Mouse (Mus musculus): Measurements from ENCODE around the gene Gpc2. TPM values are rescaled to one million over a fixed set of nuclear protein-coding genes. Genes with fewer than 3 reads are reported as not detected.

Gene Gpc2
- total and polyA plus RNA-seq, 2 experiments from 2014 or later, result 1.9 to 6.0 TPM

DNA sequence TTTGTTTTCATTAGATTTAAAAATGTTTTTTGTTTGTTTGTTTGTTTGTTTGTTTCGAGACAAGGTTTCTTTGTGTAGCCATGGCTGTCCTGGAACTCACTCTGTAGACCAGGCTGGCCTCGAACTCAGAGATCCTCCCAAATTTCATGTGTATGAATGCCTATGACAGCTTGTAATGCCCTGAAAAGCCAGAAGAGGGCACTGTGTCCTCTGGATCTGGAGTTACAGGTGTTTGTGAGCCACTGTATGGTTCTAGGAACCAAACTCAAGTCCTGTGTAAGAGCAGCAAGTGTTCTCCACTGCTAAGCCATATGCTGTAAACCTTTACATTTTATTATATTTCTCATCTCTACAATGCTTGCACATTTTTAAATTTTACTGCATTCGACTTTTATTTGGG lies 8.1 kb upstream of the Gpc2 start:
- no peak for TF ChIP-seq CTCF (IDR thresholded peaks at IDR 0.05; ENCODE audit: low read depth)
- H3K4me1 ChIP-seq (ENCODE audit: control insufficient read depth, insufficient read depth), result no peaks in the 10 kb centered on the region
- no peak for ATAC-seq (ENCODE audit: insufficient read depth, low read depth)
- no peaks in the 10 kb centered on the region for H3K36me3 ChIP-seq (replicated peaks; ENCODE audit: control insufficient read depth, insufficient read depth, low read length)
- H3K27me3 ChIP-seq (ENCODE audit: control insufficient read depth, insufficient read depth, low read length), result no peaks in the 10 kb centered on the region
- no peak overlapping the region for H3K9ac ChIP-seq (replicated peaks; ENCODE audit: low read depth, low read length)
- no peaks in the 10 kb centered on the region for H3K9me3 ChIP-seq (replicated peaks; ENCODE audit: control insufficient read depth, low read length)
- H3K4me2 ChIP-seq (ENCODE audit: low read depth, low read length), result no peak overlapping the region
- H3K27ac ChIP-seq (ENCODE audit: low read depth), result no peak overlapping the region
- no peak overlapping the region for H3K4me3 ChIP-seq (ENCODE audit: low read depth, low read length)
- DNase-seq (ENCODE audit: low spot score), result no peak
- 74% methylated on average over 3 of the region's 3 CpGs for WGBS

DNA sequence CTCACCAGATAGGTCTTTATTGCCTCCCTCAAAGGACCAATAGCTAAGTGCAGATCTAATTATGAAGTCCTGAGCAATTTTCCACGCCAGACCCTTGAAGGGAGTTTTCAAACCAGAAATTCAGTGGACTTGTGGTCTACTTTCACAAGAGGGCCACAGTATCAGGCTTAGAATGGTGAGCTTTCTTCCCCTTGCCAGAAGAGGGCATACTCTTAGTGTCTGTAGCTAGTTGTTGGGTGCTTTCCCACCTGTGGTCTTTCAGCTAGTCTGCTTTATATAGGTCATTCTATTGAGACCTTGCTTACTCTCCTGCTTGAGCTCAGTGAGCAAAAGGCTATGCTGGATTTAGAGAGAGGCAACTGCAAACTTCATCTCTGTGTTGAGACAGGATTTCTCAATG lies 3.7 kb upstream of the Gpc2 start:
- Histone ChIP-seq H3K36me3 (replicated peaks; ENCODE audit: control insufficient read depth, insufficient read depth, low read length) (no peaks in the 10 kb centered on the region), H3K27me3 (ENCODE audit: control insufficient read depth, insufficient read depth, low read length) (no peaks in the 10 kb centered on the region), H3K9ac (replicated peaks; ENCODE audit: low read depth, low read length) (no peak overlapping the region), H3K4me1 (ENCODE audit: control insufficient read depth, insufficient read depth) (0 out of 2 replicates have a peak, but pooled peaks cover 4% of the 10 kb centered on the region), H3K9me3 (replicated peaks; ENCODE audit: control insufficient read depth, low read length) (no peaks in the 10 kb centered on the region), H3K27ac (ENCODE audit: low read depth) (no peak overlapping the region), H3K4me2 (ENCODE audit: low read depth, low read length) (no peak overlapping the region), H3K4me3 (ENCODE audit: low read depth, low read length) (no peak overlapping the region)
- TF ChIP-seq CTCF (IDR thresholded peaks at IDR 0.05; ENCODE audit: low read depth), result no peak
- TF ChIP-seq EP300 (IDR thresholded peaks at IDR 0.05; ENCODE audit: low read depth), result no peak
- 41% methylated on average over 1 of the region's 1 CpGs for WGBS
- ATAC-seq (ENCODE audit: insufficient read depth, low read depth), result no peak
- DNase-seq (ENCODE audit: low spot score), result no peak

DNA sequence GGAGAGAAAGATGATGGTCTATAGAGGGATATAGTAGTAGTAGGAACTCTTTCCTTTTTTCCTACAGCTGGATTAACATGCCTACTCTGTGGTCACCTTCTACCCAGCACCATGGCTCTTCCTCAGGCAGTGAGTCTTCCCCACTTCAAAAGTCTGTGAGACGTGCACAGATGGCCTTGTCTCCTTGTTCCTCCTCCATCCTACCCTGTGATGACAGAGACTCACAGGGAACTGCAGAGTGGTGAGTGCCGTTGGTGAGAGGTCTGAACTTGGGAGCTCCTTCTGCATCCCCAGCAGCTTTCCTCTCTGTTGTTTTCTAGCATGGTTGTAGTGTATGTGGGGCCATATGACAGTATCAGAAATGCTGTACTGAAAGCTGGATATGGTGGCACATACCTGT lies 2.0 kb upstream of the Gpc2 start:
- DNase-seq (ENCODE audit: low spot score) (no peak), ATAC-seq (ENCODE audit: insufficient read depth, low read depth) (no peak)
- TF ChIP-seq EP300 (IDR thresholded peaks at IDR 0.05; ENCODE audit: low read depth) (no peak), CTCF (IDR thresholded peaks at IDR 0.05; ENCODE audit: low read depth) (no peak)
- 56% methylated on average over 2 of the region's 2 CpGs for WGBS
- Histone ChIP-seq H3K9ac (replicated peaks; ENCODE audit: low read depth, low read length) (no peak overlapping the region), H3K4me1 (ENCODE audit: control insufficient read depth, insufficient read depth) (0 out of 2 replicates have a peak, but pooled peaks cover 4% of the 10 kb centered on the region), H3K4me2 (ENCODE audit: low read depth, low read length) (no peak overlapping the region), H3K27ac (ENCODE audit: low read depth) (no peak overlapping the region), H3K4me3 (ENCODE audit: low read depth, low read length) (no peak overlapping the region), H3K36me3 (replicated peaks; ENCODE audit: control insufficient read depth, insufficient read depth, low read length) (no peaks in the 10 kb centered on the region), H3K27me3 (ENCODE audit: control insufficient read depth, insufficient read depth, low read length) (no peaks in the 10 kb centered on the region), H3K9me3 (replicated peaks; ENCODE audit: control insufficient read depth, low read length) (no peaks in the 10 kb centered on the region)

DNA sequence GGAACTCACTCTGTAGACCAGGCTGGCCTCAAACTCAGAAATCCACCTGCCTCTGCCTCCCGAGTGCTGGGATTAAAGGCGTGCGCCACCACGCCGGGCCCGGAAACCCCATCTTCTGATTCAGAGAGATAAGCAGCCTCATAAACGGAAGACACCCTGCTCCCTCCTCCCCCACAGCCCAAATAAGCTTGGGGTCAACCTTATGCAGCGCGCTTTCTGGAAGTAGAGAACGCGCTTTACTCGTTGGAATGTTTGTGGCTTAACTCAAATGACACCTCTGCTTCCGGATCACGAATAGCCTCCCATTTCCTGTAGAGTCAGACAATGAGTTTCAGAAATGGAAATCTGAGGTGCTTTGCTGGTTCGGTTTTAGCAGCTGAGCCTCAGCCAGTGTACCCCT lies 1.0 kb upstream of the Gpc2 start:
- Histone ChIP-seq H3K4me3 (ENCODE audit: low read depth, low read length) (no peak overlapping the region), H3K27ac (ENCODE audit: low read depth) (no peak overlapping the region), H3K36me3 (replicated peaks; ENCODE audit: control insufficient read depth, insufficient read depth, low read length) (no peaks in the 10 kb centered on the region), H3K4me1 (ENCODE audit: control insufficient read depth, insufficient read depth) (0 out of 2 replicates have a peak, but pooled peaks cover 4% of the 10 kb centered on the region), H3K4me2 (ENCODE audit: low read depth, low read length) (no peak overlapping the region), H3K9me3 (replicated peaks; ENCODE audit: control insufficient read depth, low read length) (no peaks in the 10 kb centered on the region), H3K9ac (replicated peaks; ENCODE audit: low read depth, low read length) (no peak overlapping the region), H3K27me3 (ENCODE audit: control insufficient read depth, insufficient read depth, low read length) (no peaks in the 10 kb centered on the region)
- 87% methylated on average over 15 of the region's 15 CpGs for WGBS
- TF ChIP-seq CTCF (IDR thresholded peaks at IDR 0.05; ENCODE audit: low read depth) (no peak), EP300 (IDR thresholded peaks at IDR 0.05; ENCODE audit: low read depth) (no peak)
- ATAC-seq (ENCODE audit: insufficient read depth, low read depth) (no peak), DNase-seq (ENCODE audit: low spot score) (no peak)

DNA sequence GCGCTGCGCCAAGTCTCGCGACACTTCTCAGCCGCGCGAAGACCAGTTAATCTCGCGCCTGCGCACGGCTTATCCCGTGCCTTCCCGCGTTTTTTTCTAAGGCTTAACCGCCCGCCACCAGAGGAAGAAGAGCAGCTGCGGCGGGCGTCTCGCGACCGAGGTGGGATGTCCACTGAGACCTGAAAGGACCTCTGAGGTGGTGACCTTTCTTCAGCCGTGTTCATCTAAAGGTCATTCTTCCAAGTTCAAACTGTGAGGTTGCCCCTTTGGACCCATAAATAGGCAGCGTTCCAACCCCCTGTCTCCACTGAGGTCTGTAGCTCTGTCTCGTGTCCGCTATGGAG lies 592 bp upstream of the Gpc2 start:
- H3K36me3 ChIP-seq (replicated peaks; ENCODE audit: control insufficient read depth, insufficient read depth, low read length), result no peaks in the 10 kb centered on the region
- H3K4me1 ChIP-seq (ENCODE audit: control insufficient read depth, insufficient read depth), result 0 out of 2 replicates have a peak, but pooled peaks cover 4% of the 10 kb centered on the region
- H3K27ac ChIP-seq (ENCODE audit: low read depth), result no peak overlapping the region
- 23% methylated on average over 25 of the region's 26 CpGs for WGBS
- peak overlapping the region; percentile 69 for H3K4me2 ChIP-seq (ENCODE audit: low read depth, low read length)
- no peaks in the 10 kb centered on the region for H3K27me3 ChIP-seq (ENCODE audit: control insufficient read depth, insufficient read depth, low read length)
- H3K9me3 ChIP-seq (replicated peaks; ENCODE audit: control insufficient read depth, low read length), result no peaks in the 10 kb centered on the region
- DNase-seq (ENCODE audit: low spot score), result no peak
- TF ChIP-seq EP300 (IDR thresholded peaks at IDR 0.05; ENCODE audit: low read depth) (no peak), CTCF (IDR thresholded peaks at IDR 0.05; ENCODE audit: low read depth) (no peak)
- peak overlapping the region; percentile 46; the same call in 1 of the 2 replicates for H3K4me3 ChIP-seq (ENCODE audit: low read depth, low read length)
- ATAC-seq (ENCODE audit: insufficient read depth, low read depth), result no peak
- H3K9ac ChIP-seq (replicated peaks; ENCODE audit: low read depth, low read length), result no peak overlapping the region

DNA sequence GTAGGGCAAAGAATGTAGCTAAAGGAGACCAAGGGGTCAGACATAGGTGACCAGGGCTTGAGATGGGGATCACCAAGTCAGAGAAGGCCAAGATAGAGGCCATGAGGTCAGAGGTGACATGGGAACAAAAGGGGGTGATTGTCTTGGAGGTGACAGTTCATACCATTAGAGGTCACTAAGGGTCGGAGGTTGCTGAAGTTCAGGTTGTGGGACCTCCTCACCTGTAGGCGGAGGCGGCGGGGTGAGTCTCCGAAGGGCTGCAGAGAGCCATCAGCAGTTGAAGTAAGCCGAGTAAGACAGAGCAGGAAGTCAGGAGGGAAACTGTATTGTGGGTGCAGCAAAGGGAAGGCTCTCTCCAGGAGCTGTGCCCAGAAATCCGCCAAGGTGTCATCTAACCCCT lies 1.8 kb downstream of the Gpc2 start:
- H3K4me2 ChIP-seq (ENCODE audit: low read depth, low read length), result no peak overlapping the region
- H3K36me3 ChIP-seq (replicated peaks; ENCODE audit: control insufficient read depth, insufficient read depth, low read length), result no peaks in the 10 kb centered on the region
- whole genome bisulfite sequencing, result 85% methylated on average over 7 of the region's 7 CpGs
- DNase-seq (ENCODE audit: low spot score), result no peak
- H3K4me1 ChIP-seq (ENCODE audit: control insufficient read depth, insufficient read depth), result 0 out of 2 replicates have a peak, but pooled peaks cover 4% of the 10 kb centered on the region
- no peak overlapping the region for H3K4me3 ChIP-seq (ENCODE audit: low read depth, low read length)
- no peak for TF ChIP-seq CTCF (IDR thresholded peaks at IDR 0.05; ENCODE audit: low read depth)
- no peak for TF ChIP-seq EP300 (IDR thresholded peaks at IDR 0.05; ENCODE audit: low read depth)
- H3K27ac ChIP-seq (ENCODE audit: low read depth), result no peak overlapping the region
- H3K9me3 ChIP-seq (replicated peaks; ENCODE audit: control insufficient read depth, low read length), result no peaks in the 10 kb centered on the region
- H3K27me3 ChIP-seq (ENCODE audit: control insufficient read depth, insufficient read depth, low read length), result no peaks in the 10 kb centered on the region
- no peak for ATAC-seq (ENCODE audit: insufficient read depth, low read depth)
- H3K9ac ChIP-seq (replicated peaks; ENCODE audit: low read depth, low read length), result no peak overlapping the region

All from heart, postnatal 0 days (tissue).